Mouse (Mus musculus) MEL (cell line): ENCODE results near the gene Tnfsf14. TPM values are rescaled to one million over a fixed set of nuclear protein-coding genes. Genes with fewer than 3 reads are reported as not detected.

Experiments
- DNase-seq: peaks from one replicate; pipeline ENCODE4 v3.0.0; 2011; ENCODE audit warnings: low read depth, low spot score
- H3K27ac ChIP-seq: 2 replicates; pipeline ENCODE4 v1.5.1; 2012; ENCODE audit warnings: low read depth, mild to moderate bottlenecking, control low read depth, low read length, moderate library complexity; ENCODE audit not compliant: control insufficient read depth
- H3K27me3 ChIP-seq, 2 experiments: fragments of 150-350 bp in 1 of 2; sonication (generic) in 1 of 2; 2 replicates each; pipeline ENCODE4 v1.6.1; 2012; ENCODE audit warnings: low read length in 2 of 2, mild to moderate bottlenecking in 2 of 2, improper control_type of control experiment in 1 of 2, moderate library complexity in 1 of 2; ENCODE audit not compliant: insufficient read depth in 2 of 2, control insufficient read depth in 1 of 2
- H3K36me3 ChIP-seq, 2 experiments: 2 replicates each; pipeline ENCODE4 v1.6.1; 2012 to 2014; ENCODE audit warnings: low read length in 2 of 2, improper control_type of control experiment in 1 of 2, inconsistent platforms in 1 of 2, mild to moderate bottlenecking in 1 of 2; ENCODE audit not compliant: insufficient read depth in 2 of 2, control insufficient read depth in 1 of 2
- H3K4me1 ChIP-seq, 2 experiments: fragments of 150-350 bp in 1 of 2; sonication (generic) in 1 of 2; 2 replicates each; pipeline ENCODE4 v1.6.1; 2012; ENCODE audit warnings: low read length in 2 of 2, improper control_type of control experiment in 1 of 2, mild to moderate bottlenecking in 1 of 2; ENCODE audit not compliant: insufficient read depth in 2 of 2, control insufficient read depth in 1 of 2
- H3K4me3 ChIP-seq, 2 experiments: fragments of 150-350 bp in 1 of 2; sonication (generic) in 1 of 2; 2 replicates each; pipeline ENCODE4 v1.5.1; 2012; ENCODE audit warnings: low read depth in 2 of 2, low read length in 2 of 2, mild to moderate bottlenecking in 2 of 2, moderate library complexity in 2 of 2, control low read depth in 1 of 2, improper control_type of control experiment in 1 of 2; ENCODE audit not compliant: control insufficient read depth in 1 of 2, insufficient read depth in 1 of 2
- H3K79me2 ChIP-seq: 2 replicates; pipeline ENCODE4 v1.6.1; 2012; ENCODE audit warnings: mild to moderate bottlenecking, low read length, moderate library complexity; ENCODE audit not compliant: control insufficient read depth, poor library complexity, insufficient read depth
- H3K9ac ChIP-seq: 2 replicates; pipeline ENCODE4 v1.6.1; 2012; ENCODE audit warnings: low read depth, mild to moderate bottlenecking, control low read depth, low read length, moderate library complexity; ENCODE audit not compliant: control insufficient read depth, poor library complexity, severe bottlenecking
- H3K9me3 ChIP-seq: fragments of 150-350 bp; sonication (generic); replicated peaks from 2 replicates; pipeline ENCODE4 v1.6.1; 2012; ENCODE audit warnings: mild to moderate bottlenecking, low read length, improper control_type of control experiment, moderate library complexity; ENCODE audit not compliant: insufficient read depth
- BHLHE40 ChIP-seq: IDR thresholded peaks from 2 replicates; pipeline ENCODE4 v1.6.1; 2012; ENCODE audit warnings: low read depth, mild to moderate bottlenecking, inconsistent platforms, low read length, improper control_type of control experiment, borderline replicate concordance
- CHD1 ChIP-seq: IDR thresholded peaks from 2 replicates; pipeline ENCODE4 v1.6.1; 2012; ENCODE audit warnings: low read depth, mild to moderate bottlenecking, inconsistent platforms, low read length, improper control_type of control experiment
- CTCF ChIP-seq, 3 experiments: IDR thresholded peaks in 2 of 3; conservative IDR thresholded peaks in 1 of 3; 2 replicates each; pipeline ENCODE4 v1.5.1; 2011 to 2012; ENCODE audit warnings: low read length in 3 of 3, low read depth in 2 of 3, mild to moderate bottlenecking in 2 of 3, improper control_type of control experiment in 1 of 3, inconsistent platforms in 1 of 3, mixed read lengths in 1 of 3, moderate library complexity in 1 of 3; ENCODE audit not compliant: control insufficient read depth in 1 of 3, insufficient read depth in 1 of 3, poor library complexity in 1 of 3, severe bottlenecking in 1 of 3
- E2F4 ChIP-seq: IDR thresholded peaks from 2 replicates; pipeline ENCODE4 v1.6.1; 2011; ENCODE audit warnings: low read depth, low read length, improper control_type of control experiment, borderline replicate concordance
- ELF1 ChIP-seq: IDR thresholded peaks from 2 replicates; pipeline ENCODE4 v1.6.1; 2014; ENCODE audit warnings: low read depth, mild to moderate bottlenecking, inconsistent platforms, low read length, improper control_type of control experiment, moderate library complexity
- ETS1 ChIP-seq: IDR thresholded peaks from 2 replicates; pipeline ENCODE4 v1.6.1; 2012; ENCODE audit warnings: low read depth, mild to moderate bottlenecking, inconsistent platforms, low read length, improper control_type of control experiment, moderate library complexity
- GABPA ChIP-seq: IDR thresholded peaks from 2 replicates; pipeline ENCODE4 v1.6.1; 2012; ENCODE audit warnings: low read depth, mild to moderate bottlenecking, inconsistent platforms, low read length, improper control_type of control experiment, moderate library complexity
- GATA1 ChIP-seq: IDR thresholded peaks from 2 replicates; pipeline ENCODE4 v1.6.1; 2011; ENCODE audit warnings: low read depth, low read length, improper control_type of control experiment
- HCFC1 ChIP-seq: IDR thresholded peaks from 2 replicates; pipeline ENCODE4 v1.6.1; 2012; ENCODE audit warnings: low read depth, mild to moderate bottlenecking, inconsistent platforms, low read length, improper control_type of control experiment, moderate library complexity
- MAZ ChIP-seq: IDR thresholded peaks from 2 replicates; pipeline ENCODE4 v1.6.1; 2012; ENCODE audit warnings: low read depth, mild to moderate bottlenecking, inconsistent platforms, low read length, improper control_type of control experiment
- MEF2A ChIP-seq: IDR thresholded peaks from 2 replicates; pipeline ENCODE4 v1.6.1; 2014; ENCODE audit warnings: low read depth, mild to moderate bottlenecking, inconsistent platforms, low read length, improper control_type of control experiment; ENCODE audit not compliant: poor library complexity, insufficient replicate concordance, severe bottlenecking; ENCODE audit errors: extremely low read depth
- MXI1 ChIP-seq: IDR thresholded peaks from 2 replicates; pipeline ENCODE4 v1.6.1; 2011; ENCODE audit warnings: mild to moderate bottlenecking, low read depth, low read length, improper control_type of control experiment
- MYB ChIP-seq: IDR thresholded peaks from 2 replicates; pipeline ENCODE4 v1.6.1; 2011; ENCODE audit warnings: mild to moderate bottlenecking, low read depth, low read length, improper control_type of control experiment
- MYC ChIP-seq: IDR thresholded peaks from 2 replicates; pipeline ENCODE4 v1.6.1; 2011; ENCODE audit warnings: low read depth, mild to moderate bottlenecking, low read length, improper control_type of control experiment, moderate library complexity
- NRF1 ChIP-seq: IDR thresholded peaks from 2 replicates; pipeline ENCODE4 v1.6.1; 2014; ENCODE audit warnings: low read depth, mild to moderate bottlenecking, inconsistent platforms, low read length, improper control_type of control experiment, moderate library complexity; ENCODE audit not compliant: poor library complexity, insufficient read depth, severe bottlenecking
- POLR2A ChIP-seq, 2 experiments: IDR thresholded peaks; 2 replicates each; pipeline ENCODE4 v1.6.1; 2011 to 2012; ENCODE audit warnings: low read length in 2 of 2, mild to moderate bottlenecking in 2 of 2, control low read depth in 1 of 2, improper control_type of control experiment in 1 of 2, low read depth in 1 of 2, moderate library complexity in 1 of 2; ENCODE audit not compliant: control insufficient read depth in 1 of 2, insufficient read depth in 1 of 2, poor library complexity in 1 of 2
- POLR2AphosphoS2 ChIP-seq: IDR thresholded peaks from 2 replicates; pipeline ENCODE4 v1.6.1; 2011; ENCODE audit warnings: low read length, improper control_type of control experiment
- POLR2AphosphoS5 ChIP-seq: IDR thresholded peaks from 2 replicates; pipeline ENCODE4 v1.6.1; 2012; ENCODE audit warnings: low read depth, borderline replicate concordance, mild to moderate bottlenecking, inconsistent platforms, low read length, moderate library complexity, mixed read lengths
- RAD21 ChIP-seq: IDR thresholded peaks from 2 replicates; pipeline ENCODE4 v1.6.1; 2011; ENCODE audit warnings: mild to moderate bottlenecking, low read depth, low read length, improper control_type of control experiment
- RCOR1 ChIP-seq: IDR thresholded peaks from 2 replicates; pipeline ENCODE4 v1.6.1; 2012; ENCODE audit warnings: low read depth, mild to moderate bottlenecking, inconsistent platforms, low read length, improper control_type of control experiment
- SIN3A ChIP-seq: IDR thresholded peaks from 2 replicates; pipeline ENCODE4 v1.6.1; 2012; ENCODE audit warnings: low read length, improper control_type of control experiment, inconsistent platforms
- SMC3 ChIP-seq: IDR thresholded peaks from 2 replicates; pipeline ENCODE4 v1.6.1; 2011; ENCODE audit warnings: low read depth, low read length, improper control_type of control experiment
- TAL1 ChIP-seq: IDR thresholded peaks from 2 replicates; pipeline ENCODE4 v1.6.1; 2012; ENCODE audit warnings: mild to moderate bottlenecking, inconsistent platforms, low read length, moderate library complexity, mixed read lengths
- TCF12 ChIP-seq: IDR thresholded peaks from 2 replicates; pipeline ENCODE4 v1.6.1; 2014; ENCODE audit warnings: low read depth, mild to moderate bottlenecking, inconsistent platforms, low read length, improper control_type of control experiment, moderate library complexity
- USF1 ChIP-seq: IDR thresholded peaks from 2 replicates; pipeline ENCODE4 v1.6.1; 2014; ENCODE audit warnings: low read depth, mild to moderate bottlenecking, inconsistent platforms, low read length, improper control_type of control experiment, moderate library complexity
- ZC3H11A ChIP-seq: IDR thresholded peaks from 2 replicates; pipeline ENCODE4 v1.6.1; 2012; ENCODE audit warnings: low read depth, mild to moderate bottlenecking, inconsistent platforms, low read length, improper control_type of control experiment
- ZMIZ1 ChIP-seq: IDR thresholded peaks from 2 replicates; pipeline ENCODE4 v1.6.1; 2012; ENCODE audit warnings: low read depth, mild to moderate bottlenecking, inconsistent platforms, low read length, improper control_type of control experiment, moderate library complexity
- ZNF384 ChIP-seq: IDR thresholded peaks from 2 replicates; pipeline ENCODE4 v1.6.1; 2012; ENCODE audit warnings: low read depth, mild to moderate bottlenecking, inconsistent platforms, low read length, improper control_type of control experiment
- polyA plus RNA-seq, 2 experiments: library from polyadenylated mRNA; stranded (reverse) in 1 of 2; unstranded in 1 of 2; fragments of >175 nt in 1 of 2; fragments of >200 nt in 1 of 2; gene quantifications; 2 replicates each; pipeline versions ENCODE4 v1.2.1 to v1.2.4; 2012; ENCODE audit warnings: low replicate concordance in 2 of 2, low read depth in 1 of 2; ENCODE audit not compliant: insufficient read length in 2 of 2, insufficient read depth in 1 of 2, missing spikeins in 1 of 2
- total RNA-seq: library from RNA; depleted of rRNA; stranded (reverse); fragments of 300-350 nt; gene quantifications from 2 replicates; pipeline ENCODE4 v1.2.3, GENCODE M21; 2012

Tnfsf14 gene
- total and polyA plus RNA-seq, 3 experiments: not detected

DNA sequence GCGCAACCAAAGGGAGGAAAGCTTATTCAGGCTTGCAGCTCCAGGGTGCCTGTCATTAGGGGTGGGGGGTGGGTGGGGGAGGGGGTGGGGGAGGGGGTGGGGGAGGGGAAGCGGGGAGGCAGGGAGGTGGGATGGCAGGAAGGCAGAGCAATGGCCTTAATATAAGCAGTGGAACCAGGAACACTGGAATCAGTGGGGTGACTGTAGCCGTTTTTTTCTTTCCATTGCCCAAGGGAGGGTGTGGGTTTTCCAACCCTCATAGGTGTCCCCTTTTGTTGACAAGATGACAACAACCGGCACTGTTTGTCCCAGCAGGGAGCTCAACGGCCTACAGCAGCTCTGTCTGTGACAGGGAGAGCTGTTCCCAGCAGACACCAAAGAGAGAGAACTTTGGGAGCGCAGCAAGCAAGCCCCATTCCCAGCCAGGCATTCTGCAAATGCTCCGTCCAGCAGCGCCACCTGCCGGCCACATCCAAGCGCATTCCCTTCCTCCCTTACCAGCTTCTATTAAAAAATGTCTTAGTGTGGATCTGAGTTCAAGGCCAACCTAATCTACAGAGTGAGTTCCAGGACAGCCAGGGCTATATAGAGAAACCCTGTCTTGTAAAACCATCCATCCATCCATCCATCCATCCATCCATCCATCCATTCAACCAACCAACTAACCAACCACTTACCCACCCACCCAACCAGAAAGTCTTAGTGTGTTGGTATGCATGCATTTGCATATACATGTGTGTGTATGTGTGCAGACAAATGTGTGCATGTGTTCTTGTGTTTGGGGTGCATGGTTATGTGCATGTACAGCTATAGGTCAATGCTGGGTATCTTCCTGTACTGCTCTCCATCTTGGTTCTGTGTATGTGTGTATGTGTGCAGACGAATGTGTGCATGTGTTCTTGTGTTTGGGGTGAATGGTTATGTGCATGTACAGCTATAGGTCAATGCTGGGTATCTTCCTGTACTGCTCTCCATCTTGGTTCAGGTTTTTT is 26.9 kb downstream of the Tnfsf14 start:
- Histone ChIP-seq H3K9me3 (no peaks in the 10 kb centered on the region), H3K4me3 (no peak overlapping the region; a peak in 1 of 4 replicates), H3K79me2 (no peaks in the 10 kb centered on the region), H3K9ac (no peak overlapping the region), H3K36me3 (peaks cover 0 to 11% of the 10 kb centered on the region in 2 experiments; a peak in 2 of 4 replicates), H3K4me1 (peaks cover 2 to 8% of the 10 kb centered on the region in 2 experiments), H3K27me3 (no peaks in the 10 kb centered on the region), H3K27ac (no peak overlapping the region)
- peak; percentile 81 for DNase-seq
- TF ChIP-seq ZNF384 (no peak), SMC3 (peak; percentile 99), SIN3A (peak; percentile 55; the same call in 1 of the 2 replicates), CTCF (IDR thresholded peaks at IDR 0.05 in 2 of 3, conservative IDR thresholded peaks at IDR 0.05 in 1 of 3; ENCODE audit: control insufficient read depth in 1 of 3, insufficient read depth in 1 of 3, low read depth in 2 of 3, low read length in 3 of 3, poor library complexity in 1 of 3, severe bottlenecking in 1 of 3) (peak; percentile 80 to 98 (median 90)), RCOR1 (no peak), MYB (no peak), POLR2A (IDR thresholded peaks at IDR 0.05; ENCODE audit: control insufficient read depth in 1 of 2, insufficient read depth in 1 of 2, low read depth in 1 of 2, low read length in 2 of 2, poor library complexity in 1 of 2) (no peak), RAD21 (peak; percentile 92), MEF2A (no peak), CHD1 (no peak), BHLHE40 (no peak), TAL1 (no peak), TCF12 (no peak), ELF1 (no peak), HCFC1 (no peak), POLR2AphosphoS2 (no peak), ETS1 (no peak), E2F4 (no peak), NRF1 (no peak), POLR2AphosphoS5 (no peak), USF1 (no peak), ZC3H11A (peak; percentile 99), GATA1 (no peak), MAZ (peak; percentile 65; the same call in 1 of the 2 replicates), MYC (no peak), GABPA (no peak), ZMIZ1 (no peak), MXI1 (no peak)
